Mouse (Mus musculus): Measurements from ENCODE around the gene Tmem208.

DNA sequence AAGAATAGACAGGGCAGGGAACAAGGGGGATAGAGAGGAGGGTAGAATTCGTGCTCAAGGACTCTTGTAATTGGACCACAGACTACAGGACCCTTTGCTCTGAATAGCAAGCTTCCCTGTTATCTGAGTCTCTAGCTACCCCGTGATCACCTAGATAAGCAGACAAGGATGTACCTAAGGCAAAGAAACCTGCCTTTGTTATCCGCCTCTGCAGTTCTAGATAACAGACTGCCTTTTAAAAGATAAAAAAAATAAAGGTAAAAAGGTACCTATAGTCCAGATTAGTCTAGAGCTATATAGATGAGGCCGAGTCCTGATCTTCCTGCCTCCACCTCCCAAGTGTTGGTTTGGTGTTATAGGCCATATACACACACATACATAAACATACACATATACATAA is 16.6 kb downstream of the Tmem208 start:
- TF ChIP-seq CTCF (IDR thresholded peaks at IDR 0.05; ENCODE audit: low read depth, low read length) (no peak), EP300 (IDR thresholded peaks at IDR 0.05; ENCODE audit: insufficient read depth, low read depth, low read length) (no peak), POLR2A (IDR thresholded peaks at IDR 0.05; ENCODE audit: insufficient read depth, low read length) (no peak)
